Mouse (Mus musculus) neural tube, embryonic 11.5 days (tissue): ENCODE results near the gene Ccdc117. TPM values are rescaled to one million over a fixed set of nuclear protein-coding genes. Genes with fewer than 3 reads are reported as not detected.

Source experiments
- ATAC-seq: fragments of 200-750 bp; cut with Nextera tagmentation; 2 replicates; pipeline ENCODE4 v1.8.0; 2017; ENCODE audit warnings: moderate number of reproducible peaks, mild to moderate bottlenecking, moderate TSS enrichment, moderate library complexity; ENCODE audit not compliant: insufficient read depth, low FRiP score, low TSS enrichment
- DNase-seq: peaks from one replicate; pipeline ENCODE4 v3.0.0-alpha.2; 2015; ENCODE audit warnings: low spot score
- H3K27ac ChIP-seq: fragments of 300-500 bp; sonication (generic); 2 replicates; pipeline ENCODE4 v1.5.1; 2014; ENCODE audit warnings: low read depth, mild to moderate bottlenecking, low read length
- H3K27me3 ChIP-seq: fragments of 300-500 bp; sonication (generic); 2 replicates; pipeline ENCODE4 v1.6.1; 2014; ENCODE audit warnings: mild to moderate bottlenecking, low read length, mixed read lengths; ENCODE audit not compliant: control insufficient read depth, insufficient read depth
- H3K36me3 ChIP-seq: fragments of 300-500 bp; sonication (generic); 2 replicates; pipeline ENCODE4 v1.6.1; 2014; ENCODE audit warnings: mild to moderate bottlenecking, low read length, moderate library complexity, mixed read lengths; ENCODE audit not compliant: control insufficient read depth, insufficient read depth
- H3K4me1 ChIP-seq: fragments of 300-500 bp; sonication (generic); 2 replicates; pipeline ENCODE4 v1.6.1; 2014; ENCODE audit warnings: low read length, mixed read lengths; ENCODE audit not compliant: control insufficient read depth, insufficient read depth
- H3K4me2 ChIP-seq: fragments of 300-500 bp; sonication (generic); 2 replicates; pipeline ENCODE4 v1.6.1; 2014; ENCODE audit warnings: low read depth, mild to moderate bottlenecking, moderate library complexity
- H3K4me3 ChIP-seq: fragments of 300-500 bp; sonication (generic); 2 replicates; pipeline ENCODE4 v1.5.1; 2014; ENCODE audit warnings: low read depth, low read length
- H3K9ac ChIP-seq: fragments of 300-500 bp; sonication (generic); 2 replicates; pipeline ENCODE4 v1.6.1; 2014; ENCODE audit warnings: mild to moderate bottlenecking, low read length
- H3K9me3 ChIP-seq: fragments of 300-500 bp; sonication (generic); 2 replicates; pipeline ENCODE4 v1.6.1; 2016; ENCODE audit warnings: low read length; ENCODE audit not compliant: control insufficient read depth
- WGBS: fragments of 180-500 bp; shearing (Covaris S2); extraction: QIAGEN DNeasy Blood & Tissue Kit; methylation state at CpG from one replicate; pipeline ENCODE4 v1.1.7; 2014; 5-methylcytosine and 5-hydroxymethylcytosine counted together
- polyA plus RNA-seq: library from polyadenylated mRNA; unstranded; fragments of >200 nt; fragmentation: Nextera tagmentation; extraction: Ambion mirVana; gene quantifications from 2 replicates; pipeline ENCODE4 v1.2.1, GENCODE M21; 2014

The Ccdc117 gene
- polyA plus RNA-seq, 1 experiment from 2014 or later = 28.2 TPM

- H3K36me3 ChIP-seq = peaks cover 12% of the 10 kb centered on the region
- H3K4me2 ChIP-seq = no peak overlapping the region
- H3K9me3 ChIP-seq = no peaks in the 10 kb centered on the region
- DNase-seq (no peak), ATAC-seq (no peak)
- H3K4me3 ChIP-seq = no peak overlapping the region
- no peak overlapping the region for H3K27ac ChIP-seq
- WGBS = 89% methylated on average over 3 of the region's 3 CpGs
- H3K27me3 ChIP-seq = no peaks in the 10 kb centered on the region
- H3K9ac ChIP-seq = no peak overlapping the region; the same call in 1 of the 2 replicates
- peaks cover 9% of the 10 kb centered on the region for H3K4me1 ChIP-seq
Measured at GRCm38 (mm10) chr11:5519681-5520080, 22.3 kb downstream of the Ccdc117 start.

GRCm38 (mm10) chr11:5517346-5517745 is 24.6 kb downstream of the Ccdc117 start:
- Histone ChIP-seq H3K9me3 (no peaks in the 10 kb centered on the region), H3K36me3 (no peaks in the 10 kb centered on the region), H3K4me2 (no peak overlapping the region), H3K4me3 (no peak overlapping the region), H3K27ac (no peak overlapping the region), H3K9ac (no peak overlapping the region), H3K4me1 (peaks cover 7% of the 10 kb centered on the region), H3K27me3 (no peaks in the 10 kb centered on the region)
- DNase-seq (no peak), ATAC-seq (no peak)
- WGBS = 86% methylated on average over 6 of the region's 6 CpGs

GRCm38 (mm10) chr11:5516617-5517016 is 25.4 kb downstream of the Ccdc117 start:
- Histone ChIP-seq H3K36me3 (no peaks in the 10 kb centered on the region), H3K9me3 (no peaks in the 10 kb centered on the region), H3K4me1 (0 out of 2 replicates have a peak, but pooled peaks cover under 1% of the 10 kb centered on the region), H3K4me2 (no peak overlapping the region), H3K27ac (no peak overlapping the region), H3K27me3 (no peaks in the 10 kb centered on the region), H3K9ac (no peak overlapping the region), H3K4me3 (no peak overlapping the region)
- ATAC-seq (no peak), DNase-seq (no peak)
- 93% methylated on average over 14 of the region's 14 CpGs for WGBS

GRCm38 (mm10) chr11:5516151-5516550 is 25.8 kb downstream of the Ccdc117 start:
- no peaks in the 10 kb centered on the region for H3K4me1 ChIP-seq
- WGBS = 85% methylated on average over 7 of the region's 7 CpGs
- H3K27ac ChIP-seq = no peak overlapping the region
- no peaks in the 10 kb centered on the region for H3K36me3 ChIP-seq
- no peaks in the 10 kb centered on the region for H3K9me3 ChIP-seq
- no peaks in the 10 kb centered on the region for H3K27me3 ChIP-seq
- no peak overlapping the region for H3K4me2 ChIP-seq
- no peak overlapping the region for H3K4me3 ChIP-seq
- no peak overlapping the region for H3K9ac ChIP-seq
- ATAC-seq (no peak), DNase-seq (no peak)

- no peaks in the 10 kb centered on the region for H3K27me3 ChIP-seq
- H3K27ac ChIP-seq = no peak overlapping the region
- no peak for DNase-seq
- H3K4me1 ChIP-seq = no peaks in the 10 kb centered on the region
- no peak overlapping the region for H3K4me2 ChIP-seq
- H3K9ac ChIP-seq = no peak overlapping the region
- H3K4me3 ChIP-seq = no peak overlapping the region
- H3K9me3 ChIP-seq = no peaks in the 10 kb centered on the region
- 87% methylated on average over 6 of the region's 6 CpGs for WGBS
- no peaks in the 10 kb centered on the region for H3K36me3 ChIP-seq
- no peak for ATAC-seq
Measured at GRCm38 (mm10) chr11:5515655-5516054, 26.3 kb downstream of the Ccdc117 start.

- WGBS = 87% methylated on average over 6 of the region's 6 CpGs
- H3K27me3 ChIP-seq = no peaks in the 10 kb centered on the region
- no peak overlapping the region for H3K4me3 ChIP-seq
- no peak for DNase-seq
- no peak overlapping the region for H3K27ac ChIP-seq
- no peak for ATAC-seq
- H3K9ac ChIP-seq = no peak overlapping the region
- no peak overlapping the region for H3K4me2 ChIP-seq
- no peaks in the 10 kb centered on the region for H3K9me3 ChIP-seq
- no peaks in the 10 kb centered on the region for H3K36me3 ChIP-seq
- H3K4me1 ChIP-seq = no peaks in the 10 kb centered on the region
Measured at GRCm38 (mm10) chr11:5515196-5515595, 26.8 kb downstream of the Ccdc117 start.

- WGBS = 92% methylated on average over 4 of the region's 4 CpGs
Measured at GRCm38 (mm10) chr11:5514091-5514490, 27.9 kb downstream of the Ccdc117 start.

GRCm38 (mm10) chr11:5512961-5513360 is 29.0 kb downstream of the Ccdc117 start:
- Histone ChIP-seq H3K4me3 (no peak overlapping the region), H3K9me3 (no peaks in the 10 kb centered on the region), H3K36me3 (no peaks in the 10 kb centered on the region), H3K4me1 (no peaks in the 10 kb centered on the region), H3K27me3 (no peaks in the 10 kb centered on the region), H3K9ac (no peak overlapping the region), H3K4me2 (no peak overlapping the region), H3K27ac (no peak overlapping the region)
- DNase-seq = no peak
- 81% methylated on average over 8 of the region's 8 CpGs for WGBS
- ATAC-seq = no peak

More at GRCm38 (mm10) chr11:5514091-5514490, 27.9 kb downstream of the Ccdc117 start:
- no peak for ATAC-seq
- Histone ChIP-seq H3K9me3 (no peaks in the 10 kb centered on the region), H3K27ac (no peak overlapping the region), H3K4me3 (no peak overlapping the region), H3K27me3 (no peaks in the 10 kb centered on the region), H3K4me2 (no peak overlapping the region), H3K9ac (no peak overlapping the region), H3K36me3 (no peaks in the 10 kb centered on the region), H3K4me1 (no peaks in the 10 kb centered on the region)
- DNase-seq = no peak

GRCm38 (mm10) chr11:5512099-5512725 is 29.8 kb downstream of the Ccdc117 start:
- Histone ChIP-seq H3K4me3 (no peak overlapping the region), H3K9ac (no peak overlapping the region), H3K27ac (no peak overlapping the region), H3K4me2 (no peak overlapping the region), H3K4me1 (no peaks in the 10 kb centered on the region), H3K36me3 (no peaks in the 10 kb centered on the region), H3K9me3 (no peaks in the 10 kb centered on the region), H3K27me3 (no peaks in the 10 kb centered on the region)
- DNase-seq (no peak), ATAC-seq (no peak)
- WGBS = 81% methylated on average over 12 of the region's 12 CpGs
